Comparison of ENCODE assay signal across 17 mouse cellular contexts in the genomic region with DNA sequence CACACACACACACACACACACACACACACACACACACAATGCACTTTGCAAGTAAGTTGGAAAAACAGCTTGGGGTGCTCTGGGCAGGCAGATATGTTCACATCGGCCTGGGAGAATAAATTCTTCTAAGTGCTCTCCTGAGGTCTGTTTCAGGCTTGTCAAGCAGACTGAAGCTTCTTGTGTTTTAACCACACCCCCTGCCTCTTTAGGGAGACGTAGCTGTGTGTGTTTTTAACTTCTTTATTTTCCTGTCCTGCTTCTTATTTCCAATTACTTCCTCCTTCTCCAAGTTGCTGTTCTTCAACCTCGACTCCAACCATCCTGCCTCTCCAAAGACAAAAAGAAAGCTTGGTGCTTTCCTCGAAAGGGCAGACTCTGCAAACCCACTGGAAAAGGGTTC.
"Had no signal": no experiment of that assay in that cellular context is flagged by ENCODE, and none has a peak within 500 bp of the region (broad histone marks: within the 10 kb centered on the region; RNA-seq: fewer than 3 reads in every experiment).

No protein-coding gene starts in this region.

- ATAC-seq: liver, postnatal 0 days had no signal

- H3K9ac ChIP-seq: kidney, embryonic 15.5 days; liver, embryonic 13.5 days; liver, postnatal 0 days; lung, embryonic 15.5 days; neural tube, embryonic 15.5 days; stomach, embryonic 15.5 days had no signal

- H3K27ac ChIP-seq: kidney, embryonic 15.5 days; left cerebral cortex, adult 2 months; limb, embryonic 10.5 days; liver, embryonic 13.5 days; lung, embryonic 15.5 days; midbrain, embryonic 10.5 days; neural tube, embryonic 15.5 days; stomach, embryonic 15.5 days had no signal

- H3K4me3 ChIP-seq: kidney, embryonic 15.5 days; left cerebral cortex, adult 2 months; limb, embryonic 10.5 days; liver, embryonic 13.5 days; lung, embryonic 15.5 days; midbrain, embryonic 10.5 days; myocyte; neural tube, embryonic 15.5 days; stomach, embryonic 15.5 days had no signal

- H3K4me1 ChIP-seq: kidney, embryonic 15.5 days; limb, embryonic 10.5 days; liver, embryonic 13.5 days; lung, embryonic 15.5 days; midbrain, embryonic 10.5 days; stomach, embryonic 15.5 days had no signal

- H3K9me3 ChIP-seq: liver, embryonic 13.5 days; lung, embryonic 15.5 days; stomach, embryonic 15.5 days had no signal

- H3K27me3 ChIP-seq: kidney, embryonic 15.5 days; liver, embryonic 13.5 days; lung, embryonic 15.5 days; neural tube, embryonic 15.5 days; stomach, embryonic 15.5 days had no signal

- H3K36me3 ChIP-seq: kidney, embryonic 15.5 days; limb, embryonic 10.5 days; liver, embryonic 13.5 days; lung, embryonic 15.5 days; midbrain, embryonic 10.5 days; neural tube, embryonic 15.5 days; stomach, embryonic 15.5 days had no signal

- H3K4me2 ChIP-seq: kidney, embryonic 15.5 days; liver, embryonic 13.5 days; lung, embryonic 15.5 days; neural tube, embryonic 15.5 days; stomach, embryonic 15.5 days had no signal

- DNase-seq: kidney, adult 18-20 months; kidney, postnatal 14 days; liver, embryonic 13.5 days; liver, postnatal 0 days; lung, postnatal 14 days; midbrain, embryonic 14.5 days; right cerebral cortex, adult 18-20 months; thymus, adult 2 months; thymus, postnatal 36 days had no signal
